Mouse (Mus musculus) CH12.LX (cell line): Measurements from ENCODE around the gene Trappc12. TPM values are rescaled to one million over a fixed set of nuclear protein-coding genes. Genes with fewer than 3 reads are reported as not detected.

Source experiments
- DNase-seq: peaks from one replicate; pipeline ENCODE4 v3.0.0-alpha.2; 2013; ENCODE audit errors: extremely low read depth
- H3K27ac ChIP-seq: 2 replicates; pipeline ENCODE4 v1.5.1; 2012; ENCODE audit warnings: low read depth, mild to moderate bottlenecking, control low read depth, moderate library complexity; ENCODE audit not compliant: insufficient read depth
- H3K27me3 ChIP-seq: replicated peaks from 2 replicates; pipeline ENCODE3; 2012; ENCODE audit warnings: inconsistent platforms
- H3K36me3 ChIP-seq, 2 experiments: replicated peaks in 1 of 2; 2 replicates each; pipeline versions ENCODE3 to v1.6.1; 2012; ENCODE audit warnings: inconsistent platforms in 1 of 2, low read length in 1 of 2, mild to moderate bottlenecking in 1 of 2, mixed read lengths in 1 of 2, moderate library complexity in 1 of 2; ENCODE audit not compliant: control insufficient read depth in 1 of 2, insufficient read depth in 1 of 2
- H3K4me1 ChIP-seq, 2 experiments: 2 replicates each; pipeline ENCODE4 v1.6.1; 2012; ENCODE audit warnings: inconsistent platforms in 1 of 2, moderate library complexity in 1 of 2; ENCODE audit not compliant: insufficient read depth in 2 of 2, control insufficient read depth in 1 of 2
- H3K4me2 ChIP-seq: 2 replicates; pipeline ENCODE4 v1.6.1; 2012; ENCODE audit warnings: low read depth, mild to moderate bottlenecking, control low read depth; ENCODE audit not compliant: poor library complexity, insufficient read depth, severe bottlenecking
- H3K4me3 ChIP-seq, 3 experiments: fragments of 150-350 bp in 1 of 3; sonication (generic) in 1 of 3; replicated peaks in 1 of 3; 2 replicates each; pipeline versions ENCODE3 to v1.5.1; 2011 to 2012; ENCODE audit warnings: low read depth in 2 of 3, low read length in 2 of 3, mild to moderate bottlenecking in 2 of 3, moderate library complexity in 2 of 3, control low read depth in 1 of 3, improper control_type of control experiment in 1 of 3, inconsistent platforms in 1 of 3, mixed read lengths in 1 of 3; ENCODE audit not compliant: poor library complexity in 1 of 3
- H3K79me2 ChIP-seq: replicated peaks from 2 replicates; pipeline ENCODE4 v1.6.1; 2012; ENCODE audit warnings: mild to moderate bottlenecking, moderate library complexity; ENCODE audit not compliant: control insufficient read depth, poor library complexity, insufficient read depth, severe bottlenecking; ENCODE audit errors: extremely low read depth
- H3K9ac ChIP-seq: 2 replicates; pipeline ENCODE4 v1.6.1; 2012; ENCODE audit warnings: low read depth, mild to moderate bottlenecking, control low read depth, moderate library complexity; ENCODE audit not compliant: insufficient read depth
- H3K9me3 ChIP-seq: replicated peaks from 2 replicates; pipeline ENCODE3; 2012; ENCODE audit warnings: low read length, inconsistent platforms, mixed read lengths
- CHD1 ChIP-seq: IDR thresholded peaks from 2 replicates; pipeline ENCODE4 v1.6.1; 2012; ENCODE audit warnings: low read depth, low read length, improper control_type of control experiment, inconsistent platforms
- E2F4 ChIP-seq: IDR thresholded peaks from 2 replicates; pipeline ENCODE4 v1.6.1; 2011; ENCODE audit warnings: low read depth, low read length, improper control_type of control experiment; ENCODE audit not compliant: insufficient replicate concordance
- ELF1 ChIP-seq: IDR thresholded peaks from 2 replicates; pipeline ENCODE4 v1.6.1; 2014; ENCODE audit warnings: low read depth, mild to moderate bottlenecking, inconsistent platforms, low read length, improper control_type of control experiment
- EP300 ChIP-seq: IDR thresholded peaks from 2 replicates; pipeline ENCODE4 v1.6.1; 2011; ENCODE audit warnings: low read length, improper control_type of control experiment
- ETS1 ChIP-seq: conservative IDR thresholded peaks from 2 replicates; pipeline ENCODE4 v1.6.1; 2012; ENCODE audit warnings: low read depth, mild to moderate bottlenecking, inconsistent platforms, low read length, improper control_type of control experiment, moderate library complexity
- GABPA ChIP-seq: IDR thresholded peaks from 2 replicates; pipeline ENCODE4 v1.6.1; 2012; ENCODE audit warnings: low read depth, low read length, improper control_type of control experiment, inconsistent platforms; ENCODE audit not compliant: insufficient replicate concordance
- HCFC1 ChIP-seq: IDR thresholded peaks from 2 replicates; pipeline ENCODE4 v1.6.1; 2012; ENCODE audit warnings: low read depth, mild to moderate bottlenecking, inconsistent platforms, low read length, improper control_type of control experiment
- IRF4 ChIP-seq: IDR thresholded peaks from 2 replicates; pipeline ENCODE4 v1.6.1; 2014; ENCODE audit warnings: low read depth, mild to moderate bottlenecking, inconsistent platforms, low read length, improper control_type of control experiment
- JUN ChIP-seq: IDR thresholded peaks from 2 replicates; pipeline ENCODE4 v1.6.1; 2011; ENCODE audit warnings: low read depth, mild to moderate bottlenecking, low read length, improper control_type of control experiment, moderate library complexity; ENCODE audit not compliant: insufficient read depth
- JUND ChIP-seq: conservative IDR thresholded peaks from 2 replicates; pipeline ENCODE4 v1.6.1; 2011; ENCODE audit warnings: low read depth, low read length, improper control_type of control experiment
- KAT2A ChIP-seq: IDR thresholded peaks from 2 replicates; pipeline ENCODE4 v1.6.1; 2012; ENCODE audit warnings: low read length, improper control_type of control experiment, inconsistent platforms; ENCODE audit not compliant: insufficient replicate concordance
- MAFK ChIP-seq: IDR thresholded peaks from 2 replicates; pipeline ENCODE4 v1.6.1; 2011; ENCODE audit warnings: low read length, improper control_type of control experiment; ENCODE audit not compliant: insufficient replicate concordance
- MAX ChIP-seq: IDR thresholded peaks from 2 replicates; pipeline ENCODE4 v1.6.1; 2011; ENCODE audit warnings: low read length, improper control_type of control experiment
- MAZ ChIP-seq: IDR thresholded peaks from 2 replicates; pipeline ENCODE4 v1.6.1; 2012; ENCODE audit warnings: low read depth, mild to moderate bottlenecking, inconsistent platforms, low read length, improper control_type of control experiment, moderate library complexity
- MEF2A ChIP-seq: IDR thresholded peaks from 2 replicates; pipeline ENCODE4 v1.6.1; 2014; ENCODE audit warnings: low read depth, mild to moderate bottlenecking, inconsistent platforms, low read length, improper control_type of control experiment, borderline replicate concordance
- MXI1 ChIP-seq: IDR thresholded peaks from 2 replicates; pipeline ENCODE4 v1.6.1; 2011; ENCODE audit warnings: mild to moderate bottlenecking, low read depth, low read length, improper control_type of control experiment
- MYC ChIP-seq: IDR thresholded peaks from 2 replicates; pipeline ENCODE4 v1.6.1; 2011; ENCODE audit warnings: low read depth, mild to moderate bottlenecking, improper control_type of control experiment, low read length
- NELFE ChIP-seq: IDR thresholded peaks from 2 replicates; pipeline ENCODE4 v1.6.1; 2011; ENCODE audit warnings: low read depth, low read length, improper control_type of control experiment
- NRF1 ChIP-seq: IDR thresholded peaks from 2 replicates; pipeline ENCODE4 v1.6.1; 2014; ENCODE audit warnings: low read depth, mild to moderate bottlenecking, inconsistent platforms, low read length, improper control_type of control experiment, moderate library complexity
- POLR2A ChIP-seq: IDR thresholded peaks from 2 replicates; pipeline ENCODE4 v1.6.1; 2011; ENCODE audit warnings: low read depth, mild to moderate bottlenecking, improper control_type of control experiment, low read length
- RAD21 ChIP-seq: IDR thresholded peaks from 2 replicates; pipeline ENCODE4 v1.6.1; 2011; ENCODE audit warnings: low read depth, mild to moderate bottlenecking, low read length, improper control_type of control experiment, moderate library complexity
- RCOR1 ChIP-seq: conservative IDR thresholded peaks from 2 replicates; pipeline ENCODE4 v1.6.1; 2012; ENCODE audit warnings: low read depth, mild to moderate bottlenecking, inconsistent platforms, low read length, improper control_type of control experiment
- TBP ChIP-seq: conservative IDR thresholded peaks from 2 replicates; pipeline ENCODE4 v1.6.1; 2011; ENCODE audit warnings: low read depth, low read length, improper control_type of control experiment
- TCF12 ChIP-seq: IDR thresholded peaks from 2 replicates; pipeline ENCODE4 v1.6.1; 2014; ENCODE audit warnings: low read depth, mild to moderate bottlenecking, inconsistent platforms, low read length, improper control_type of control experiment
- UBTF ChIP-seq: IDR thresholded peaks from 2 replicates; pipeline ENCODE4 v1.6.1; 2012; ENCODE audit warnings: low read depth, mild to moderate bottlenecking, inconsistent platforms, low read length, improper control_type of control experiment, moderate library complexity
- USF1 ChIP-seq: IDR thresholded peaks from 2 replicates; pipeline ENCODE4 v1.6.1; 2014; ENCODE audit warnings: low read depth, mild to moderate bottlenecking, inconsistent platforms, low read length, improper control_type of control experiment
- ZNF384 ChIP-seq: IDR thresholded peaks from 2 replicates; pipeline ENCODE4 v1.6.1; 2012; ENCODE audit warnings: low read depth, low read length, improper control_type of control experiment, inconsistent platforms
- dilution Hi-C: fragments of 300-500 bp; cut with MboI; formaldehyde crosslinking; loops from 2 replicates; pipeline ENCODE4 v1.14.3; 2020; ENCODE audit warnings: low sequenced_read_pairs; ENCODE audit not compliant: extremely low pct_unique_long_range_greater_than_20kb, extremely low pct_ligation_motif_present
- in situ Hi-C: fragments of 300-500 bp; cut with MboI; formaldehyde crosslinking; loops from 3 replicates; pipeline ENCODE4 v1.14.3; 2019; ENCODE audit warnings: low sequenced_read_pairs, low pct_ligation_motif_present, low pct_unique_long_range_greater_than_20kb, mixed read lengths
- polyA plus RNA-seq: library from polyadenylated mRNA; unstranded; fragments of >175 nt; gene quantifications from 2 replicates; pipeline ENCODE4 v1.2.1, GENCODE M21; 2012; ENCODE audit warnings: low read depth; ENCODE audit not compliant: insufficient read length
- total RNA-seq, 2 experiments: library from RNA; depleted of rRNA; stranded (reverse); fragments of 300-350 nt in 1 of 2; fragments of >200 nt in 1 of 2; gene quantifications; 2 replicates each; pipeline ENCODE4 v1.2.3; 2012 to 2014

Trappc12 gene
- total and polyA plus RNA-seq, 3 experiments = 26.7 to 33.9 (median 28.9) TPM

DNA sequence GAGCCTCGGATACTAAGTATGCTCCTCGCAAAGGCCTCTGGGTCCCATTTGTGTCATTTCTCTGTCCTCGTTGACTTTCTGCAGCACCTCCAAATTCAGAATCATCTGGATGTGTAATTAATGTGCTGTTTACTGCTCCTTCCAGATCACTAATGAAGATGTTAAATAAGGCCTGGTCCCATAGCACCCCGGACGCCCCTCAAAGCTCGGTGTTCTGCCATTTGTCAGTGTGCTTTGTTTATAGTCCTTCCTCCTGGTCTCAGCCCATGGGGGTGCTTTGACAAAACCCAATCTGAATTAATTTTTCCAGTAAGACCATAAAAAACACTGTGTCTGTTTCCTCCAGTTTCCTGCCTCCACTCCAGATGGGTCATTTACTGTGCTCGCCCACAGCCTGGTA is 29.9 kb upstream of the Trappc12 start:
- Histone ChIP-seq H3K9ac (no peak overlapping the region), H3K79me2 (no peaks in the 10 kb centered on the region; the same call in 1 of the 2 replicates), H3K4me1 (peaks cover 0 to 14% of the 10 kb centered on the region in 2 experiments; a peak in 3 of 4 replicates), H3K27me3 (no peaks in the 10 kb centered on the region), H3K9me3 (no peaks in the 10 kb centered on the region), H3K4me2 (no peak overlapping the region), H3K4me3 (no peak overlapping the region), H3K27ac (no peak overlapping the region), H3K36me3 (peaks cover 0 to 29% of the 10 kb centered on the region in 2 experiments)
- no peak for TF ChIP-seq ELF1
- no peak for TF ChIP-seq NELFE
- TF ChIP-seq USF1 = no peak
- no peak for TF ChIP-seq RAD21
- no peak for TF ChIP-seq NRF1
- no peak for TF ChIP-seq MXI1
- TF ChIP-seq JUND = no peak
- no peak for TF ChIP-seq GABPA
- no peak for TF ChIP-seq MEF2A
- no peak for TF ChIP-seq JUN
- no peak for TF ChIP-seq E2F4
- no peak for TF ChIP-seq EP300
- TF ChIP-seq POLR2A = no peak
- no peak for TF ChIP-seq MAZ
- TF ChIP-seq TCF12 = no peak
- no peak for TF ChIP-seq MAX
- TF ChIP-seq ETS1 = no peak
- dilution Hi-C loops = no loop called here
- in situ Hi-C loops = no loop called here
- no peak for DNase-seq

DNA sequence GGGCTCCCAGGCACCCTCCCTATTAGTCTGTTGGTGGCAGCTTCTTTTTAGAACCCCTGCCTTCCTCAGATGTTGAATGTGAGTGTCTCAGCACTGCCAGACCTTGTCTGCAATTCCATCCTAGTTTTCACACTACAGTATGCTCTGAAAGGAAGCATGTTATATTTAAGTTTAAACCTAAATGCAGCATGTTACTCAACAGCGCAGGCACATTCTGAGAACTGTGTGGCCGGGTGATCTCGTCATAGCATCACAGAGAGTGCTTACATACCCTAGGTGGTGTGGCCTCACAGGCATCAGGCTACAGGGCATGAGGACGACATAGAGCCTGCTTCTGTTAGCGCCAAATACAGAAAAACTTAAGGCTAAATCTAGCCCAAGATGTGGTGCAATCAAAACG is 25.4 kb upstream of the Trappc12 start:
- peaks cover 10 to 63% of the 10 kb centered on the region in 2 experiments for H3K36me3 ChIP-seq
- H3K79me2 ChIP-seq = no peaks in the 10 kb centered on the region; the same call in 1 of the 2 replicates
- no peak overlapping the region for H3K4me3 ChIP-seq
- no peak overlapping the region for H3K4me2 ChIP-seq
- dilution Hi-C loops = no loop called here
- no peak for TF ChIP-seq RCOR1
- no peak for TF ChIP-seq TBP
- no peak for TF ChIP-seq MAX
- no peak for TF ChIP-seq HCFC1
- TF ChIP-seq NRF1 = no peak
- TF ChIP-seq IRF4 = no peak
- TF ChIP-seq MXI1 = no peak
- TF ChIP-seq MEF2A = no peak
- no peak for TF ChIP-seq KAT2A
- TF ChIP-seq UBTF = no peak
- no peak for TF ChIP-seq RAD21
- no peak for TF ChIP-seq ZNF384
- TF ChIP-seq NELFE = no peak
- no peak for TF ChIP-seq MAZ
- no peak for TF ChIP-seq TCF12
- TF ChIP-seq MYC = no peak
- no peak for TF ChIP-seq MAFK
- TF ChIP-seq CHD1 = no peak
- no peak for TF ChIP-seq EP300
- H3K4me1 ChIP-seq = no peaks in the 10 kb centered on the region
- in situ Hi-C loops = no loop called here
- H3K27ac ChIP-seq = no peak overlapping the region
- no peak for DNase-seq
- H3K27me3 ChIP-seq = no peaks in the 10 kb centered on the region
- H3K9me3 ChIP-seq = no peaks in the 10 kb centered on the region
- H3K9ac ChIP-seq = no peak overlapping the region
